Mouse (Mus musculus) left cerebral cortex, adult 8-10 months (tissue): ENCODE data around the gene Cast. TPM values are rescaled to one million over a fixed set of nuclear protein-coding genes. Genes with fewer than 3 reads are reported as not detected.

Experiments used
- DNase-seq, 2 experiments: peaks; one replicate each; pipeline ENCODE4 v3.0.0; 2022; ENCODE audit warnings: low spot score in 2 of 2
- total RNA-seq, 4 experiments: library from RNA; stranded (reverse); gene quantifications; 2 replicates each; pipeline ENCODE4 v1.2.4; 2022

Cast gene
- total RNA-seq, 4 experiments from 2014 or later, result 11.7 to 15.4 (median 12.2) TPM

- no peak for DNase-seq
Observed at GRCm38 (mm10) chr13:74695497-74696193, 113.0 kb downstream of the Cast start.

Other genes starting within 250 kb of the Cast start
- gene Erap1, start 169.2 kb downstream of the Cast start, total RNA-seq, result 10 to 100 TPM in 3 of 4 experiments, 1 to 10 TPM in 1; 9.6 to 17.1 (median 13.1) TPM